Mouse (Mus musculus) ES-CJ7 (cell line): ENCODE measurements at regions not wholly inside any gene's neighbourhood (a gene's known extent, or its start where the extent isn't known, plus 50 kb on each side); places are given as distances from the start of the nearest gene placed in this dataset.

Experiments
- DNase-seq: peaks from one replicate; pipeline ENCODE4 v3.0.0; 2011; ENCODE audit warnings: low read depth, low spot score

- DNase-seq: no peak
Measured at GRCm38 (mm10) chr13:59962676-59963664, 140.0 kb upstream of the Tut7 start.

DNA sequence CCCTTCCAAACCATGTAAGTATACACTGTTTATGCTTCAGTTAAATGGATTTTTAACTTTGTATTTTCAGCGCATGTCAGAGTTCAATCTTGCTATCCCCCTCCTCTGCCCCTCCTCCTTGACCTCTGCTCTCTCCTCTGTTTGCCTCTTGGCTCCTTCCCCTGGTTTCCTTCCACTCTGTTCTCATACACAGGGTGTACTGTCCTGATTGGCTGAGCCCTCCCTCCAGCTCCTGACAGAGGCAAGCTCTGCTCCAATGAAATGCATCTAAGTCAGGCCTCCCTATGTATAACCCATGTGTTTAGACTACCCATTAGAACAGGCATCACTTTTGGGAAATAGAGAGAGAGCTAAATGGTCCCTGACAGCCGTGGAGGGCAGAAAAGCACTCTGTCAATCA is 133.5 kb upstream of the Tut7 start:
- no peak for DNase-seq

DNA sequence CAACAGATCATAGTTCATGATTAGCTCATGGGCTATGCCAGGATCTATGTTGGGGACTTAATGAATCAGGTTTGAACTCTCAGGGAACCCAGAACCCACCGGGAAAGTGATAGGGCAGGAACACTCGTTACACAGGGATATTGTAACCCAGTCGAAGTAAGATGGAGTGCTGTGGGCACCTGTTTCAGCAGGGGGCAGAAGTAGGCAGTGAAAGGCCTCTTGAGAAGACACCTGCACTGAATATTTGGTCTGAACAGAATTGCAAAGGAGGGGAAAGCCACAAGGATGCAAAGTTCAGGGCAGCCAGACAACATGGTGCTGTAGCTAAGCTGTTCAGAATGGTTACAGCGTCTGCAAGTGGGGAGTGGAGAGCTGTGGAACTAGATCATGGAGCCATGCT is 129.9 kb upstream of the Tut7 start:
- DNase-seq: no peak

DNA sequence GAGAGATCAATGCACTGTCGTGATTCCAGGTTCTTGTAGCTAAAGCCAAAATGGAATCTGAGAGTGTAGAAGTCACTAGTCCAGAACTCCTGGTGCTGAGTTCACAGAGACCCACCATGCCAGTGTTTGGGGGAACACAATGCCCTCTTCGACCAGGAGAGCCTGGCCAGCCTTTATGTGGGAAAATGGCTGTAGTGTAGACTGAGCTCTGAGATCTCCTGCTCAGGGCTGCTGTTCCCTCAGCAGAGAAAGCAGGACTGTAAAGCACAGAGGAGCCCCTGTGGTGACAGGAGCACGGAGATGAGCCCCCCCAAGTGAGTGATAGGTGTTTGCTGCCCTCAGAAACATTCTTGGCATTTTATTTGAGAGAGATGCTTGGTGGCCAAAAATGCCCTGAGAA is 129.2 kb upstream of the Tut7 start:
- DNase-seq: no peak

- DNase-seq: no peak
Measured at GRCm38 (mm10) chr13:59950281-59950680, 127.3 kb upstream of the Tut7 start.

- DNase-seq: no peak
Measured at GRCm38 (mm10) chr13:59949471-59949870, 126.5 kb upstream of the Tut7 start.

GRCm38 (mm10) chr13:59948496-59949138 is 125.7 kb upstream of the Tut7 start:
- DNase-seq: no peak

- no peak for DNase-seq
Measured at GRCm38 (mm10) chr13:59947461-59947860, 124.5 kb upstream of the Tut7 start.

- DNase-seq: no peak
Measured at GRCm38 (mm10) chr13:59946509-59946908, 123.6 kb upstream of the Tut7 start.

GRCm38 (mm10) chr13:59945631-59946030 is 122.7 kb upstream of the Tut7 start:
- DNase-seq: no peak

DNA sequence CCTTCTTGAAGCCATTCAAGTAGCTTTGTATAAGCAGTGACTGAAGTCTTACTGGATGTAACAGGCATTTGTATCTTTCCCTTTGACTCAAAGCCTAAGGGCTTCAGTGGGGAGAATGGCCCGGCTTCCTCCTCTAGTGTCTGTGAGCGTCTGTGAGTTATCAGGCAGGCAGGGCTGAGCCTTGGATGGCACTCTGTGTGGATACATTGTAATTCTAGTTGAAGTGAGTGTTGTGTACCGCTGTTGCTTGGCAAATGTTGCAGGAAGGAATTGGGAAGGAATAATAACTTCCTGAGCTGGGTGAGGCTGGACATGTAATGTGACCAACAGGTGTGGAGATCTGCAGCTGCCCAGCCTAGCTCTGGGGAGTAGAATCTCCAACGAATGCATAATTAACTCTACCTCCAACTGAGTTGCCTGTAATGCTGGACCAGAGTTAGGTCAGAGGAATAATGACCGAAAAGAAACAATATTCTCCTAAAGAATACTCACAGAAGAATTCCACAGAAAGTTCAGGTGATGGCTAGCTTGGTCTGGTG is 120.7 kb upstream of the Tut7 start:
- DNase-seq: no peak

- no peak for DNase-seq
Measured at GRCm38 (mm10) chr13:59943020-59943419, 120.1 kb upstream of the Tut7 start.

DNA sequence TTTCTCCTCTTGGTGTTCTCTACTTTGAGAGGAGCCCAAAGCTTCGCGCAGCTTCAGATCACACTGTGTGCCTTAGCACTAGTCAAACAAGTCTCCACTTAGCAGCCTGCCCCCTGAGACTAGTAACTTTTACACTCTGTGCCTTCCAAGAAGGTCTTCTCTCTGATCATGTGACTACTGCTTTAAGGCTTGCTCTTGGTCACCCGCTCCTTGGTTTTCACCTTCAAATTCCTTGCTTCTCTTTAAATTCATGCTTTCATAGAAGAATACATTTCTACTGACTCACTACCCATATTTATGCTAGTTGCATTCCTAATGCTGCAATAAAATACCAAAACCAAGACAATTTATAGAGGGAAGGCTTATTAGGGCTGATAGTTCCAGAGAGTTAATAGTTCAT is 118.6 kb upstream of the Tut7 start:
- no peak for DNase-seq

- no peak for DNase-seq
Measured at GRCm38 (mm10) chr13:59940414-59941205, 117.7 kb upstream of the Tut7 start.

- no peak for DNase-seq
Measured at GRCm38 (mm10) chr13:59939886-59940285, 116.9 kb upstream of the Tut7 start.

DNA sequence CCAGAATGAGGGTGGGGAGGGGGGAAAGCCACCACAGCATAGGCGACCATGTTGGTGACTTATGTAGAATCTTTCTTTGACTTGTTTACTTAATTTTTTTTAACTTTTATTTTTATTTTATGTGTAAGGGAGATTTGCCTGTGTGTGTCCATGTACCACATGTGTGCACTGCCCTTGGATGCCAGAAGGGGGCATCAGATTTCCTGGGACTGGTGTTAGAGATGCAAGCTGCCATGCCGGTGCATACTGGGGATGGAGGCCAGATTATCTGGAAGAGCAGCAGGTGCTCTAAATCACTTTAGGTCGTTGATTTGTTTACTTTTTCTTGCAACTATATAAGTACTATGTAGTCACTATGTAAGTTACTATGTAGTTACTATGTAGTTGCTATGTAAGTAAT is 114.2 kb upstream of the Tut7 start:
- peak; percentile 12 for DNase-seq

DNA sequence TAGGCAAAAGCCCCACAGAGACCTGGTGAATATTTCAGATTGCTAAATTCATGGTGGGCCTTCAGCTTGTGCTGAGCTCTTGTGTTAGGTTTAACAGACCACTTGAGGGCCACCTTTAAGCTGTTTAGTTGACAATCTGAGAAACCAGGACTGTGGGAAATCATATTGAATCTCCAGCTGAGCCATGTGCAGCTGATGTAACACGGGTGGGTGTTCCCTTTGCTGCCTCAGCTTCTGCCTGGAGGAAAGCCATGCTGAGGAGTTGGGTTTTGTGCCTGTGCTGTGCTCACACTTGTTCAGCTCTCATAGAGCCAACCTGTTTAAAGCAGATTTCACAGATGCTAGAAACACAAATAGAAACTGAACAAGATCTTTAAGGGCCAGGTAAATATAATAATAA is 111.6 kb upstream of the Tut7 start:
- no peak for DNase-seq

- no peak for DNase-seq
Measured at GRCm38 (mm10) chr13:59934093-59934492, 111.1 kb upstream of the Tut7 start.

DNA sequence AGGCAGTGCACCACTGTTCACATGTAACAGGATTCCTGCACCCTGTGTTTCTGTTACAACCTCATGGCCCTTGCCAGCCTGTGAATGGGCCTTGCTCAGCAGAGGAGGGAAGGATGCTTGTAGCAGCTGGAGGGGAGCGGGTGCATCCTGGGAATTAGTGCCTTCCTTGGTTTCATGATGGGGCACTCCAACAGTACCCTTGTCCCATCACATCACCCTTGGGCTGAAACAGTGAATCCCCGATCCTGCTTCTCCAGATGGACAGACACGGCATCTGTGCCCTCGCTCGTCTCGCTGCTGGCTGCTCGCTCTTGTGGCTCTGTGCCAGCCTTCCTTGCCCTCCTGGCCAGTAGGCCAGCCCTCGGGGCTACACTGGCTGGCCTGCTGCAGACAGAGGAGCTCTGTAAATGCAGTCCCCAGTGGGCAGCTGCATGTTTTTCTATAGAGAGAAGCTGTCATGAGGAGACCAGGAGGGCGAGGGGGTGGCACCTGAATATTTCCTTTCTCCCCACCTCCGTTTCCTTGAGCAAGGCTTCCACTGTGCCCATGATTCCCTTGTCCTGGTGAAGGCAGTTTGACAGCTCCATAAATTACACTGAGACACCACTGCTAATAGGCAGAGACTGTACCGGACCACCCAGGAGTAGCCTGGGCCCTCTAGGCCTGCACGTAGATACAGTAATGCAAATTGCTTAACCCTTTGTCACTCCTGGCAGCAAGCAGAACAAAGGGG is 104.6 kb upstream of the Tut7 start:
- DNase-seq: no peak

DNA sequence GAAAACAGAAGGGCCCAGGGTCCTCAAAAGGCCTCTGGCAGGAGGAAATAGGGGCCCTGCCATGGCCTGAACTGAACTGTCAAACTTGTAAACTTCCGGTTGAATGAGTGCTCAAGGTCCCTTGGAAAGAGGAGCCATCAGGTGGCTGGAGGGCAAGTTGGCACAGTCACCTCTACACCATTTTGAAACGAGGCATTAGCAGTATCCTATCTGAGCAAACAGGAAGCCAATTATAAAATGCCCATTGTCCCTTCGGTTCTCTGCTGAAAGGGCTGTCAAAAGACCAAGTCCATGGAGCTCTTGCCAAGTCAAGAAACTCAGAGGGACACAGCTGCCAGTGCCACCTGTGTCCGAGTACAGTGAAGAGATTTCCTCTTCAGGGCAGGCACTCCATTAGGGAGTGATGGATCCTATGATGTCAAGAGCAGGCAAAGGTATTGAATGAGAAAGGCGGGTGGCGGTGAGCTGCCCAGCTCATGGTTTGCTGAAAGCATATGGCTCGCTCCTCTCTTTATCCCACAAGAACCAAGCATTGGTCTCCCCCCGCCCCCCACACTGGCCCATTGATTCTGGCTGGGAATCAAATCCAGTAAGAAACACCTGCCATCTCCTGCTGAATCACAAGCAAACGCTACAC is 103.0 kb upstream of the Tut7 start:
- DNase-seq: no peak

GRCm38 (mm10) chr13:59917185-59917584 is 94.2 kb upstream of the Tut7 start:
- DNase-seq: no peak
